Mouse (Mus musculus): Measurements from ENCODE around the gene Pdcd2. TPM values are rescaled to one million over a fixed set of nuclear protein-coding genes. Genes with fewer than 3 reads are reported as not detected.

The Pdcd2 gene
- total RNA-seq, 4 experiments from 2014 or later, result 34.2 to 42.4 (median 38.9) TPM

DNA sequence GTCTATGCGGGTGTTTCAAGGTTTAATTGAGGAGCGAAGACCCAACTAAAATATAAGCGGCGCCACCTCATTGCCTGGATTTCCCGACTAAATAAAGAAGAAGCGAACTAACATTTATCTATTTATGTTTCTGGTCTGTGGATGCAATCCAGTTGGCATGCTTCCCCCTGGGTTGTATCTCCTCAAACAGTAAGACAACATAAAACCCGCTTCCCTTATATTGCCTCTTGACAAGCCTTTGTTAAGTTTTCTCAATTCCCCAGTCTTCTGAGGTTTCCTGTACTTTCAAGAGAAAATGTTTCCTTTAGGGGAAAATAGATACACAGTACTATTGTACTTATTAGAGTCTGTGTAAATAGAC, 28.4 kb downstream of the Pdcd2 start:
- DNase-seq, result no peak

GRCm38 (mm10) chr17:15497882-15498752, 29.0 kb downstream of the Pdcd2 start:
- peak; percentile 91 for DNase-seq

DNA sequence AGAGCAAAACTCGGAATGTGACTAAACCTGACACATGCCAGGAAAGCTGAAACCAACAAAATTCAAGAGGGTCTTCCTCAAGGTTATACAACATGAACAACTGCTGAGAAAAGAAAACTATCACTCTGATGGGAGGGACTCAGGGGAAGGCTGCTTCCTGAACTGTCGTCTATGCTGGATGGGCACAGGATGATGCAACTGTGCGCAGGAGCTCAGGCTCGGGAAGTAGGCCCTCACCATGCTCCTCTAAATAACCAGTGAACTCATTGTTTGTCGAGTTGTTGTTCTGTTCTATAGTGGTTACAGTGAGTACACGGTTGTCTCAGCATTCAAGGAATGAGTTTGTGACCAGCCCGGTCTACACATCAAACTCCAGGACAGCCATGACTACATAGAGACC, 36.6 kb downstream of the Pdcd2 start:
- DNase-seq, result no peak

DNA sequence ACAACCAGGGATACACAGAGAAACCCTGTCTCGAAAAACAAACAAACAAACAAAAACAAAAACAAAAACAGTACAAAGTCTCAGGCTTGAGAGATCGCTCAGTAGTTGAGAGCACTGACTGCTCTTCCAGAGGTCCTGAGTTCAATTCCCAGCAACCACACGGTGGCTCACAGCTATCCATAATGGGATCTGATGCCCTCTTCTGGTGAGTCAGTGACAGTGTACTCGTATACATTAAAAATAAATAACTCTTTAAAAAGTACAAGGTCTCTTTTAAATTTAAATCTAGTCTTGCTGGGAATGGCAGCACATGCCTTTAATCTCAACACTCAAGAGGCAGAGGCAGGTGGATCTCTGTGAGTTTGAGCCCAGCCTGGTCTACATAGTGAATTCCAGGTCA, 54.4 kb downstream of the Pdcd2 start:
- no peak for DNase-seq

Other genes starting within 250 kb of the Pdcd2 start
- gene Dll1, start 150.4 kb downstream of the Pdcd2 start, total RNA-seq (2022), result 1 to 10 TPM; 3.5 to 6.7 (median 4.5) TPM
- 10 to 100 TPM; 23.3 to 35.0 (median 30.0) TPM for gene Fam120b, start 131.1 kb downstream of the Pdcd2 start, total RNA-seq (2022)
- gene Psmb1, start 27.6 kb downstream of the Pdcd2 start, total RNA-seq (2022), result 100 to 1,000 TPM; 168 to 183 (median 174) TPM
- gene Tbp, start 27.4 kb downstream of the Pdcd2 start, total RNA-seq (2022), result 10 to 100 TPM; 29.8 to 48.0 (median 36.5) TPM
- 10 to 100 TPM in 1 of 4 experiments, 1 to 10 TPM in 3; 5.1 to 11.2 (median 7.1) TPM for gene Prdm9, start 37.1 kb upstream of the Pdcd2 start, total RNA-seq (2022)
- 10 to 100 TPM; 29.0 to 38.3 (median 32.7) TPM for gene Chd1, start 177.7 kb upstream of the Pdcd2 start, total RNA-seq (2022)

Measured in adrenal gland, adult 8-10 months (tissue).